Mouse (Mus musculus) limb, embryonic 12.5 days (tissue): ENCODE measurements around the gene Mvb12b. TPM values are rescaled to one million over a fixed set of nuclear protein-coding genes. Genes with fewer than 3 reads are reported as not detected.

Experiments
- ATAC-seq: fragments of 200-750 bp; cut with Nextera tagmentation; 2 replicates; pipeline ENCODE4 v1.8.0; 2017; ENCODE audit warnings: low read depth, moderate TSS enrichment; ENCODE audit not compliant: insufficient number of reproducible peaks, insufficient read depth, low FRiP score, low TSS enrichment
- H3K27ac ChIP-seq: fragments of 300-500 bp; sonication (generic); 2 replicates; pipeline ENCODE4 v1.5.1; 2016; ENCODE audit warnings: mild to moderate bottlenecking, moderate library complexity
- H3K27me3 ChIP-seq: fragments of 300-500 bp; sonication (generic); 2 replicates; pipeline ENCODE4 v1.6.1; 2016; ENCODE audit warnings: mild to moderate bottlenecking, moderate library complexity
- H3K36me3 ChIP-seq: fragments of 300-500 bp; sonication (generic); 2 replicates; pipeline ENCODE4 v1.6.1; 2016; ENCODE audit warnings: mild to moderate bottlenecking, moderate library complexity
- H3K4me1 ChIP-seq: fragments of 300-500 bp; sonication (generic); replicated peaks from 2 replicates; pipeline ENCODE4 v1.6.1; 2016
- H3K4me2 ChIP-seq: fragments of 300-500 bp; sonication (generic); 2 replicates; pipeline ENCODE4 v1.6.1; 2016; ENCODE audit warnings: mild to moderate bottlenecking, moderate library complexity
- H3K4me3 ChIP-seq: fragments of 300-500 bp; sonication (generic); replicated peaks from 2 replicates; pipeline ENCODE4 v1.5.1; 2016; ENCODE audit warnings: mild to moderate bottlenecking
- H3K9ac ChIP-seq: fragments of 300-500 bp; sonication (generic); replicated peaks from 2 replicates; pipeline ENCODE4 v1.6.1; 2016; ENCODE audit warnings: mild to moderate bottlenecking, moderate library complexity
- H3K9me3 ChIP-seq: fragments of 300-500 bp; sonication (generic); 2 replicates; pipeline ENCODE4 v1.6.1; 2016; ENCODE audit warnings: mild to moderate bottlenecking, moderate library complexity
- WGBS: fragments of 180-500 bp; shearing (Covaris S2); methylation state at CpG from one replicate; pipeline ENCODE4 v1.1.7; 2016; 5-methylcytosine and 5-hydroxymethylcytosine counted together
- polyA plus RNA-seq: library from polyadenylated mRNA; unstranded; fragments of >200 nt; fragmentation: Nextera tagmentation; extraction: Ambion mirVana; gene quantifications from 2 replicates; pipeline ENCODE4 v1.2.1, GENCODE M21; 2016

The Mvb12b gene
- polyA plus RNA-seq, 1 experiment from 2014 or later: 25.5 TPM

GRCm38 (mm10) chr2:33826777-33827176, 61.0 kb downstream of the Mvb12b start:
- no peak overlapping the region for H3K9ac ChIP-seq
- H3K4me3 ChIP-seq: no peak overlapping the region
- peaks cover 62% of the 10 kb centered on the region for H3K36me3 ChIP-seq
- no peaks in the 10 kb centered on the region for H3K27me3 ChIP-seq
- peaks cover 30% of the 10 kb centered on the region for H3K4me1 ChIP-seq
- H3K27ac ChIP-seq: no peak overlapping the region
- no peaks in the 10 kb centered on the region for H3K9me3 ChIP-seq
- ATAC-seq: no peak
- WGBS: 87% methylated on average over 6 of the region's 6 CpGs
- no peak overlapping the region for H3K4me2 ChIP-seq

- no peak overlapping the region for H3K9ac ChIP-seq
- no peak overlapping the region for H3K27ac ChIP-seq
- H3K4me2 ChIP-seq: no peak overlapping the region
- no peaks in the 10 kb centered on the region for H3K9me3 ChIP-seq
- H3K4me3 ChIP-seq: no peak overlapping the region
- H3K27me3 ChIP-seq: 0 out of 2 replicates have a peak, but pooled peaks cover 5% of the 10 kb centered on the region
- no peak for ATAC-seq
- H3K4me1 ChIP-seq: peaks cover 34% of the 10 kb centered on the region
- 78% methylated on average over 11 of the region's 11 CpGs for WGBS
- peaks cover 64% of the 10 kb centered on the region for H3K36me3 ChIP-seq
Measured at GRCm38 (mm10) chr2:33824935-33825514, 62.7 kb downstream of the Mvb12b start.

GRCm38 (mm10) chr2:33821677-33822607, 65.8 kb downstream of the Mvb12b start:
- H3K27ac ChIP-seq: 0 out of 2 replicates have a peak overlapping the region, but pooled peaks have one; percentile 9
- ATAC-seq: 0 out of 2 replicates have a peak, but pooled peaks have one; percentile 48
- no peaks in the 10 kb centered on the region for H3K9me3 ChIP-seq
- no peak overlapping the region for H3K4me3 ChIP-seq
- WGBS: 21% methylated on average over 13 of the region's 13 CpGs
- H3K27me3 ChIP-seq: 0 out of 2 replicates have a peak, but pooled peaks cover 5% of the 10 kb centered on the region
- H3K9ac ChIP-seq: no peak overlapping the region
- no peak overlapping the region for H3K4me2 ChIP-seq
- peaks cover 76% of the 10 kb centered on the region for H3K36me3 ChIP-seq
- peaks cover 36% of the 10 kb centered on the region for H3K4me1 ChIP-seq

DNA sequence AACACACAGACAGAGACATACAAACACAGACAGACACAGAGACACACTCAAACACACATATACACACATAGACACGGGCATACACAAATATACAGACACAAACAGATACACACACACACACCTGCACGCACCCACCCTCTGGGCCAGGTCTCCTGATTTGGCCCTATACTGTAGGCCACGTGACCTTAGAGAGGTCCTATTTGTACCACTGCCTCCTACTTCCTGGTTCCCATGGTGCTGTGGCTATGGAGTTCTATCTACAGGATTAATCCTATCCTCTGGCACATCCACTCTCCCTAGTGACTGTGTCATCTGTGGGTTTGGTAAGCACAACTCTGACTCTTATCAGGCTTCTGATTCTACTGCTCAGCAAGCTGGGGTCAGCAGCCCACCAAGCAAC, 67.3 kb downstream of the Mvb12b start:
- H3K4me3 ChIP-seq: no peak overlapping the region
- H3K36me3 ChIP-seq: peaks cover 62% of the 10 kb centered on the region
- peaks cover 48% of the 10 kb centered on the region for H3K4me1 ChIP-seq
- ATAC-seq: no peak
- no peaks in the 10 kb centered on the region for H3K9me3 ChIP-seq
- H3K9ac ChIP-seq: no peak overlapping the region
- H3K27me3 ChIP-seq: 0 out of 2 replicates have a peak, but pooled peaks cover 5% of the 10 kb centered on the region
- H3K27ac ChIP-seq: no peak overlapping the region
- H3K4me2 ChIP-seq: no peak overlapping the region
- WGBS: 91% methylated on average over 3 of the region's 3 CpGs

DNA sequence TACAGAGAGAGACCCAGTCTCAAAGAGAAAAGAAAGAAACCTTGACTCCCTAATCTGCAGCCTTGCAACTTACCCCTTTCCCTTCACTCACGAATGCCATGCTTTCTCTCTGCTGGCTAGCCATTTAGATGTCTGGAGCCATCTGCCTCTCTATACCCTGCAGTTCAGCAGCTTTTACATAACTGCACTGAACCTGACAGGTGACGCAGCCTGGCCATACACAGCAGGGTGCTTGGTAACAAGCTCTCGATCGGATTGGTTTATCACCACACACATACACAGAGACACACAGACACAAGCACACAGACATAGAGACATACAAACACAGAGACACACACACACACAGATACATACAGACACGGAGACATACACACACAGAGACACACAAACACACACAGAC, 67.7 kb downstream of the Mvb12b start:
- WGBS: 78% methylated on average over 5 of the region's 5 CpGs
- no peak for ATAC-seq
- Histone ChIP-seq H3K27ac (no peak overlapping the region), H3K4me2 (no peak overlapping the region), H3K4me3 (no peak overlapping the region), H3K9me3 (no peaks in the 10 kb centered on the region), H3K4me1 (peaks cover 47% of the 10 kb centered on the region), H3K9ac (no peak overlapping the region), H3K36me3 (peaks cover 58% of the 10 kb centered on the region), H3K27me3 (0 out of 2 replicates have a peak, but pooled peaks cover 5% of the 10 kb centered on the region)

DNA sequence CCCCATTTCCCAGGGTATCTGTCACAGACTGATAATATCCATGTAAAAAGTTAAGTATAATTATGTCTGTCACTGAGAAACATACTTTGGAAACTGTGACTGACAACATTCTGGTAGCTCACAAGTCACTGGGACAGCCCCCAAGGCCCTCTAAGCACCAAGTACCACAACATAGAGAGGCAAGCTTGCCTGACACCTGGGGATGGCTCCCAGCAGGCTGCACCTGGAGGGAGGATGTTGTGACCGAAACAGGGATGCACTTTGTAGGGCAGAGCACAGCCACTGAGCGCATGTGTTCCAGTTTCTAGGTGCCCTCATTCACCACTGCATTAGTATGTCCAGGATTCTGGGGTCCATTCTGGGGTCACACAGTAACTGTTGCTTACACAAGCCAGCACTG, 69.4 kb downstream of the Mvb12b start:
- WGBS: 94% methylated on average over 2 of the region's 2 CpGs
- Histone ChIP-seq H3K4me2 (no peak overlapping the region), H3K9me3 (no peaks in the 10 kb centered on the region), H3K27ac (no peak overlapping the region), H3K4me3 (no peak overlapping the region), H3K27me3 (0 out of 2 replicates have a peak, but pooled peaks cover 5% of the 10 kb centered on the region), H3K4me1 (peaks cover 62% of the 10 kb centered on the region), H3K9ac (no peak overlapping the region), H3K36me3 (peaks cover 43% of the 10 kb centered on the region)
- no peak for ATAC-seq

DNA sequence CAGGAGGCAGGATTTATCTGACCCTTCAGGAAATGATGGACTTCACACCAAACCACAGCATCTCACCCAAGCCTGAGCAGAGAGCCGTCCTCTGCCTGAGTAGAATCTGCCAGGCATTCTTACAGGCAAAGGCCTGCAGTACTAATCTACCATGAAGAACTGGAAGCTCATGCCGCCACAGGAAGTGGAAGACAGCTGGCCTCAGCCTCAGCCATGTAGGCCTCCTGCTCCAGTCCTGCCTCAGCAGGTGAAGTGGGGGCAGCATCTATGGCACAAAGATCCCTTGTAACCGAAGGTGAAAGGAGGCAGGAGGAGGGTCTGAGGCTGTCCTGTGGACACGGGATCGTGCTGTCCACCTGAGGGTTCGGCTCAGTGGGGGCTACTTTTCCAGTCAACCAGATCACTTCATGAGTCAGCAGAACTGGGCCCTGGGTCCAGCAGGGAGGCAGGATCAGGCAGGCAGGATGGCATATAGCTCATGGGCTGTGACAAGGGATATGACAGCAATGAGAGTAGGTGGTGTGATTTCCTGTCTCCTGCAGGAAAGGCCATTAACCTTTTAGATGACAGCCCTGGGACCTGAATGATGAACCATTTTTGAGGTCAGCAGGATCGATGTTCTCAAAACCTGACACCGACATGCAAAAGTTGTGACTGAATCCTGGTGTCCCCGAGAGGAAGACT, 69.9 kb downstream of the Mvb12b start:
- Histone ChIP-seq H3K27ac (peak overlapping the region; percentile 74), H3K4me3 (no peak overlapping the region), H3K9me3 (no peaks in the 10 kb centered on the region), H3K36me3 (peaks cover 37% of the 10 kb centered on the region), H3K4me1 (peaks cover 64% of the 10 kb centered on the region), H3K4me2 (no peak overlapping the region), H3K27me3 (0 out of 2 replicates have a peak, but pooled peaks cover 5% of the 10 kb centered on the region), H3K9ac (0 out of 2 replicates have a peak overlapping the region, but pooled peaks have one; percentile 4)
- ATAC-seq: no peak
- WGBS: 71% methylated on average over 9 of the region's 9 CpGs

DNA sequence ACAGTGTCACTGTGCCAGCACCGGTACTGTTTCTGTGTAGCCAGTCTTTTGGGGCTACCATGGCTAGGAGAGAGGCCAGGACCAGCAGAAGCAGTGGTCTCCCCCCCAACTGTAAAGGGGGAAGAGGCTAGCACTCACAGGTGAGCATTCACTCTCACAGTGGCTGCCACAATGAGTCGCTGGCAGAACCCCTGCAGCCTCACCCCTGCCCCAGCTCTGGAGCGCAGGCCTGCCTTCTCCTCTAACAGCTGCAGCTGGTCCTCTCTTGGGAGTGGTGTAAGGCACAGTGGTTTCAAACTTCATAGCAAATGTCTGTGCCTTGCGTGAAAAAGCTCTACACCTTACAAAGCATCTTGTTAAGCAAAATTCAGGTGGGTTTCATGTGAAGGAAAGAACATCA, 70.7 kb downstream of the Mvb12b start:
- peaks cover 65% of the 10 kb centered on the region for H3K4me1 ChIP-seq
- no peak for ATAC-seq
- H3K27me3 ChIP-seq: 0 out of 2 replicates have a peak, but pooled peaks cover 5% of the 10 kb centered on the region
- no peak overlapping the region for H3K4me3 ChIP-seq
- H3K9ac ChIP-seq: 0 out of 2 replicates have a peak overlapping the region, but pooled peaks have one; percentile 4
- H3K4me2 ChIP-seq: no peak overlapping the region
- H3K9me3 ChIP-seq: no peaks in the 10 kb centered on the region
- peaks cover 35% of the 10 kb centered on the region for H3K36me3 ChIP-seq
- 48% methylated on average over 4 of the region's 4 CpGs for WGBS
- peak overlapping the region; percentile 74 for H3K27ac ChIP-seq

- H3K4me1 ChIP-seq: peaks cover 82% of the 10 kb centered on the region
- no peak overlapping the region for H3K4me3 ChIP-seq
- no peaks in the 10 kb centered on the region for H3K9me3 ChIP-seq
- H3K27me3 ChIP-seq: no peaks in the 10 kb centered on the region
- 0 out of 2 replicates have a peak, but pooled peaks have one; percentile 12 for ATAC-seq
- H3K4me2 ChIP-seq: peak overlapping the region; percentile 31; the same call in 1 of the 2 replicates
- peak overlapping the region; percentile 91 for H3K27ac ChIP-seq
- peaks cover 19% of the 10 kb centered on the region for H3K36me3 ChIP-seq
- H3K9ac ChIP-seq: no peak overlapping the region
- 18% methylated on average over 8 of the region's 8 CpGs for WGBS
Measured at GRCm38 (mm10) chr2:33814581-33814980, 73.2 kb downstream of the Mvb12b start.

DNA sequence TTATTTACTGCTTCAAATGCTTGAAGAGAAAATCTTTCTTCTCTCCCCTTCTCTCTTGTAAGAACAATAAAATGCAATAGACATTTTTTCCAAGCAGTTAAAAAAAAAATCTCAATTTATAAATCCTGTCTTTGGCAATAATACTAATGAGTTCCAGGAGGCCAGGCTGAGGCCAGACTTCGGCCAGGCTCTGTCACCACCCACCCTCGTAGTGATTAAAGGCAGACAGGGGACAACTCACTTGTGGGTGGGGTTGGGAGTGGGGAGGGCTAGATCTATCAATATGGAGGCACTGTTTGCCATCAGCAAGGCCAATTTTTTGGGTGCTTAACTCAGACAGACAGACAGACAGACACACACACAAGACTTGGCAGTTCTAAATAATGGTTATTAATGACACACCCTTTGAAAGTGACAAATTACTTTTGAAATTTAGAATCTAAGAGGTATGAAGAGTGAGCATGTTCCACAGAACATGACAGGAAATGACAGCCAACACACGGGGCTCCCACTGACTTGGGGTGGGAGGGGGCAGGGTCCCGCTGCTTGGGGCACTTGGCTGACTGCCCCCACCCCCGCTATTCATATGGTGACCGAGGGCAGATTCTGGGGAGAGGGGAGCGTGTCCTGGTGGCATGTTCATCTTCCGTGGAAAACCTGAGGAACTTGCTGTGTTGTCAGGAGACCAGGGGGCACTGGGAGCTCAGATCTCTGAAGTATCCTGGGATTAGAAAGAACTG, 74.1 kb downstream of the Mvb12b start:
- Histone ChIP-seq H3K4me2 (peak overlapping the region; percentile 31), H3K27ac (peak overlapping the region; percentile 91), H3K36me3 (peaks cover 10% of the 10 kb centered on the region), H3K4me3 (no peak overlapping the region), H3K27me3 (no peaks in the 10 kb centered on the region), H3K9ac (no peak overlapping the region), H3K9me3 (no peaks in the 10 kb centered on the region), H3K4me1 (peaks cover 89% of the 10 kb centered on the region)
- no peak for ATAC-seq
- 21% methylated on average over 8 of the region's 8 CpGs for WGBS
